ENCODE assay signal across 30 mouse cellular contexts in genomic region chr2:122608820-122609219, GRCm38 (mm10). TPM values are rescaled to one million over a fixed set of nuclear protein-coding genes. Genes with fewer than 3 reads are reported as not detected.
A peak's percentile ranks its signal among the peaks of the same experiment; 100 is the strongest.
DNase-seq lines count a peak whose midpoint lies in the region; TF ChIP-seq lines count a peak whose summit lies in the region.
"Had no signal": no experiment of that assay in that cellular context is flagged by ENCODE, and none has a peak within 500 bp of the region (broad histone marks: within the 10 kb centered on the region; RNA-seq: fewer than 3 reads in every experiment).

No protein-coding gene starts in this region.

- TF ChIP-seq POLR2A in myocyte (IDR thresholded peaks at IDR 0.05; ENCODE audit: insufficient read length, low read depth), result no peak

- peak overlapping the region; percentile 76 for H3K4me2 ChIP-seq in myocyte (ENCODE audit: low read depth)
- H3K4me2 ChIP-seq: hindbrain, embryonic 14.5 days; intestine, embryonic 15.5 days; limb, embryonic 15.5 days; liver, embryonic 15.5 days; midbrain, embryonic 15.5 days; neural tube, embryonic 13.5 days had no signal

- TF ChIP-seq CTCF in left cerebral cortex, adult 2 months (IDR thresholded peaks at IDR 0.05), result no peak

- intact Hi-C loops in left cerebral cortex, adult 2 months (cut with DNase I), result no loop called here
- intact Hi-C loops in left cerebral cortex, postnatal 10 days (cut with DNase I), result no loop called here

- H3K79me2 ChIP-seq in myocyte (ENCODE audit: control insufficient read depth, insufficient read depth), result peaks cover 8% of the 10 kb centered on the region

- peak overlapping the region; percentile 48; the same call in 1 of the 2 replicates for H3K27ac ChIP-seq in left cerebral cortex, adult 2 months
- H3K27ac ChIP-seq: hindbrain, embryonic 14.5 days; intestine, embryonic 15.5 days; limb, embryonic 15.5 days; liver, embryonic 15.5 days; macrophage; midbrain, embryonic 15.5 days; neural tube, embryonic 13.5 days had no signal

- H3K36me3 ChIP-seq in myocyte (ENCODE audit: control insufficient read depth, insufficient read depth), result peaks cover 10% of the 10 kb centered on the region
- H3K36me3 ChIP-seq: intestine, embryonic 15.5 days; limb, embryonic 15.5 days; liver, embryonic 15.5 days; midbrain, embryonic 15.5 days; neural tube, embryonic 13.5 days had no signal

- DNase-seq in kidney, adult 18-20 months, result peak; percentile 33
- DNase-seq in kidney, adult 9 months, result no peak
- no peak for DNase-seq in left cerebral cortex, adult 2 months (ENCODE audit: extremely low spot score in 1 of 2, low spot score in 2 of 2)
- no peak for DNase-seq in left cerebral cortex, postnatal 10 days (ENCODE audit: extremely low spot score in 1 of 2, low spot score in 2 of 2)
- peak; percentile 5 for DNase-seq in Muller cell, postnatal 12 days (ENCODE audit: inconsistent ontology term)
- no peak for DNase-seq in layer of hippocampus, adult 8-10 months (ENCODE audit: low spot score in 2 of 2)
- no peak for DNase-seq in lung, postnatal 4 days
- DNase-seq: adrenal gland, adult 8-10 months; cerebellum, adult 11-12 months; cerebellum, postnatal 10 days; forebrain, postnatal 0 days; gastrocnemius, postnatal 14 days; heart, adult 18-20 months; heart, postnatal 36 days; left cerebral cortex, postnatal 4 days; retina, postnatal 1 day; right cerebral cortex, postnatal 25 days; spleen, adult 18-20 months; thymus, postnatal 25 days had no signal

- no peaks in the 10 kb centered on the region for H3K27me3 ChIP-seq in myocyte (ENCODE audit: control insufficient read depth, insufficient read depth, insufficient read length)
- H3K27me3 ChIP-seq: midbrain, embryonic 15.5 days had no signal

- peak overlapping the region; percentile 9; the same call in 1 of the 2 replicates for H3K4me3 ChIP-seq in left cerebral cortex, adult 2 months
- H3K4me3 ChIP-seq in myocyte, result peak overlapping the region; percentile 29
- H3K4me3 ChIP-seq: intestine, embryonic 15.5 days; limb, embryonic 15.5 days; liver, embryonic 15.5 days; midbrain, embryonic 15.5 days; neural tube, embryonic 13.5 days had no signal

- no peak overlapping the region for H3ac ChIP-seq in myocyte (ENCODE audit: control insufficient read depth, insufficient read length)

TF ChIP-seq in myocyte, 11 proteins besides CTCF, POLR2A, EP300 and RAD21:
- TF ChIP-seq MAX (IDR thresholded peaks at IDR 0.05; ENCODE audit: low read depth), result no peak

RNA-seq across cellular contexts. Expression of gene Gatm, which starts 2.3 kb away (rescaled TPM):
- 10 to 100 TPM; 51.8 to 52.0 TPM for total RNA-seq in left cerebral cortex, adult 2 months (2021)
- 10 to 100 TPM; 64.7 to 71.5 TPM for total RNA-seq in left cerebral cortex, postnatal 10 days (2021)
- 65.2 TPM for polyA plus RNA-seq in myocyte (2012; fragmentation: generic; extraction: Trizol)
- 100 to 1,000 TPM in 1 of 4 experiments, 10 to 100 TPM in 3; 91.7 to 100 (median 94.8) TPM for total RNA-seq in layer of hippocampus, adult 8-10 months (2022)

RNA-seq across cellular contexts. Expression of gene AA467197, which starts 28.0 kb away (rescaled TPM):
- under 1 TPM in 1 of 2 experiments, not detected in 1; 0.49 TPM for total RNA-seq in left cerebral cortex, adult 2 months (2021)
- total RNA-seq in left cerebral cortex, postnatal 10 days (2021), result under 1 TPM in 1 of 2 experiments, not detected in 1; 0.99 TPM
- polyA plus RNA-seq in myocyte (2012; fragmentation: generic; extraction: Trizol), result 1.2 TPM
- total RNA-seq in layer of hippocampus, adult 8-10 months (2022), result under 1 TPM; 0.54 to 0.91 (median 0.82) TPM
- total RNA-seq: gastrocnemius, postnatal 14 days; left cerebral cortex, adult 18-20 months; left cerebral cortex, postnatal 4 days had no signal
- polyA plus RNA-seq: embryonic facial prominence, embryonic 11.5 days; forebrain, postnatal 0 days; heart, embryonic 14.5 days; neural tube, embryonic 13.5 days had no signal

Comparison
In these comparisons a context has a peak if more than half of its experiments do, and no peak if none do; other contexts are left out.
1. DNase-seq: peak in kidney, adult 18-20 months (single experiment) and Muller cell, postnatal 12 days (single experiment); none in kidney, adult 9 months (single experiment), left cerebral cortex, adult 2 months (0 of 2), left cerebral cortex, postnatal 10 days (0 of 2), layer of hippocampus, adult 8-10 months (0 of 2) and lung, postnatal 4 days (0 of 2).